Mouse (Mus musculus): ENCODE measurements around the gene Crat. TPM values are rescaled to one million over a fixed set of nuclear protein-coding genes. Genes with fewer than 3 reads are reported as not detected.

Crat gene
- polyA plus RNA-seq, 1 experiment from 2014 or later, result 67.9 TPM

GRCm38 (mm10) chr2:30403870-30404269 lies 11.7 kb downstream of the Crat start:
- Histone ChIP-seq H3K4me1 (replicated peaks) (0 out of 2 replicates have a peak, but pooled peaks cover 5% of the 10 kb centered on the region), H3K9ac (no peak overlapping the region), H3K27me3 (replicated peaks) (no peaks in the 10 kb centered on the region), H3K9me3 (replicated peaks) (no peaks in the 10 kb centered on the region), H3K4me3 (no peak overlapping the region), H3K36me3 (peaks cover 95% of the 10 kb centered on the region), H3K27ac (ENCODE audit: poor library complexity, severe bottlenecking) (no peak overlapping the region), H3K4me2 (no peak overlapping the region)
- no peak for ATAC-seq (ENCODE audit: insufficient number of reproducible peaks, low FRiP score)
- WGBS, result 77% methylated on average over 1 of the region's 1 CpGs

GRCm38 (mm10) chr2:30402843-30403242 lies 12.8 kb downstream of the Crat start:
- Histone ChIP-seq H3K9ac (no peak overlapping the region), H3K27ac (ENCODE audit: poor library complexity, severe bottlenecking) (no peak overlapping the region), H3K36me3 (peaks cover 95% of the 10 kb centered on the region), H3K4me1 (replicated peaks) (0 out of 2 replicates have a peak, but pooled peaks cover 7% of the 10 kb centered on the region), H3K4me2 (no peak overlapping the region), H3K4me3 (no peak overlapping the region), H3K9me3 (replicated peaks) (no peaks in the 10 kb centered on the region), H3K27me3 (replicated peaks) (no peaks in the 10 kb centered on the region)
- ATAC-seq (ENCODE audit: insufficient number of reproducible peaks, low FRiP score), result no peak
- WGBS, result 69% methylated on average over 2 of the region's 2 CpGs

- Histone ChIP-seq H3K4me2 (no peak overlapping the region), H3K27me3 (replicated peaks) (no peaks in the 10 kb centered on the region), H3K4me3 (no peak overlapping the region), H3K9ac (no peak overlapping the region), H3K4me1 (replicated peaks) (0 out of 2 replicates have a peak, but pooled peaks cover 7% of the 10 kb centered on the region), H3K9me3 (replicated peaks) (no peaks in the 10 kb centered on the region), H3K36me3 (peaks cover 95% of the 10 kb centered on the region), H3K27ac (ENCODE audit: poor library complexity, severe bottlenecking) (no peak overlapping the region)
- no peak for ATAC-seq (ENCODE audit: insufficient number of reproducible peaks, low FRiP score)
- 89% methylated on average over 9 of the region's 9 CpGs for WGBS
Measured at GRCm38 (mm10) chr2:30402351-30402826, 13.2 kb downstream of the Crat start.

- peaks cover 95% of the 10 kb centered on the region for H3K36me3 ChIP-seq
- H3K9ac ChIP-seq, result no peak overlapping the region
- no peak for ATAC-seq (ENCODE audit: insufficient number of reproducible peaks, low FRiP score)
- H3K4me3 ChIP-seq, result no peak overlapping the region
- WGBS, result 88% methylated on average over 1 of the region's 1 CpGs
- H3K9me3 ChIP-seq (replicated peaks), result no peaks in the 10 kb centered on the region
- no peak overlapping the region for H3K27ac ChIP-seq (ENCODE audit: poor library complexity, severe bottlenecking)
- no peak overlapping the region for H3K4me2 ChIP-seq
- H3K4me1 ChIP-seq (replicated peaks), result 0 out of 2 replicates have a peak, but pooled peaks cover 7% of the 10 kb centered on the region
- H3K27me3 ChIP-seq (replicated peaks), result no peaks in the 10 kb centered on the region
Measured at GRCm38 (mm10) chr2:30401581-30401980, 14.0 kb downstream of the Crat start.

GRCm38 (mm10) chr2:30399191-30400171 lies 16.1 kb downstream of the Crat start:
- no peak overlapping the region for H3K9ac ChIP-seq
- H3K27me3 ChIP-seq (replicated peaks), result no peaks in the 10 kb centered on the region
- 0 out of 2 replicates have a peak, but pooled peaks cover 7% of the 10 kb centered on the region for H3K4me1 ChIP-seq (replicated peaks)
- H3K36me3 ChIP-seq, result peaks cover 85% of the 10 kb centered on the region
- ATAC-seq (ENCODE audit: insufficient number of reproducible peaks, low FRiP score), result no peak
- no peak overlapping the region for H3K4me3 ChIP-seq
- H3K4me2 ChIP-seq, result no peak overlapping the region
- 66% methylated on average over 20 of the region's 20 CpGs for WGBS
- H3K9me3 ChIP-seq (replicated peaks), result no peaks in the 10 kb centered on the region
- 0 out of 2 replicates have a peak overlapping the region, but pooled peaks have one; percentile 5 for H3K27ac ChIP-seq (ENCODE audit: poor library complexity, severe bottlenecking)

- no peaks in the 10 kb centered on the region for H3K9me3 ChIP-seq (replicated peaks)
- no peaks in the 10 kb centered on the region for H3K27me3 ChIP-seq (replicated peaks)
- H3K4me3 ChIP-seq, result no peak overlapping the region
- 86% methylated on average over 10 of the region's 10 CpGs for WGBS
- no peak overlapping the region for H3K4me2 ChIP-seq
- no peak overlapping the region for H3K9ac ChIP-seq
- no peak for ATAC-seq (ENCODE audit: insufficient number of reproducible peaks, low FRiP score)
- no peak overlapping the region for H3K27ac ChIP-seq (ENCODE audit: poor library complexity, severe bottlenecking)
- peaks cover 21% of the 10 kb centered on the region for H3K4me1 ChIP-seq (replicated peaks)
- H3K36me3 ChIP-seq, result peaks cover 75% of the 10 kb centered on the region
Measured at GRCm38 (mm10) chr2:30397986-30398512, 17.6 kb downstream of the Crat start.

GRCm38 (mm10) chr2:30396246-30396645 lies 19.4 kb downstream of the Crat start:
- H3K27me3 ChIP-seq (replicated peaks), result no peaks in the 10 kb centered on the region
- no peaks in the 10 kb centered on the region for H3K9me3 ChIP-seq (replicated peaks)
- H3K4me3 ChIP-seq, result no peak overlapping the region
- WGBS, result 84% methylated on average over 7 of the region's 7 CpGs
- H3K4me1 ChIP-seq (replicated peaks), result peaks cover 23% of the 10 kb centered on the region
- no peak overlapping the region for H3K27ac ChIP-seq (ENCODE audit: poor library complexity, severe bottlenecking)
- H3K36me3 ChIP-seq, result peaks cover 58% of the 10 kb centered on the region
- no peak for ATAC-seq (ENCODE audit: insufficient number of reproducible peaks, low FRiP score)
- no peak overlapping the region for H3K9ac ChIP-seq
- no peak overlapping the region for H3K4me2 ChIP-seq

- ATAC-seq (ENCODE audit: insufficient number of reproducible peaks, low FRiP score), result no peak
- 92% methylated on average over 7 of the region's 7 CpGs for WGBS
- Histone ChIP-seq H3K9me3 (replicated peaks) (no peaks in the 10 kb centered on the region), H3K4me2 (no peak overlapping the region), H3K27ac (ENCODE audit: poor library complexity, severe bottlenecking) (no peak overlapping the region), H3K4me3 (no peak overlapping the region), H3K36me3 (peaks cover 54% of the 10 kb centered on the region), H3K4me1 (replicated peaks) (peaks cover 23% of the 10 kb centered on the region), H3K27me3 (replicated peaks) (no peaks in the 10 kb centered on the region), H3K9ac (no peak overlapping the region)
Measured at GRCm38 (mm10) chr2:30395757-30396156, 19.9 kb downstream of the Crat start.

- Histone ChIP-seq H3K4me2 (peak overlapping the region; percentile 86), H3K27me3 (replicated peaks) (no peaks in the 10 kb centered on the region), H3K4me3 (peak overlapping the region; percentile 85), H3K9me3 (replicated peaks) (no peaks in the 10 kb centered on the region), H3K9ac (peak overlapping the region; percentile 80), H3K36me3 (peaks cover 31% of the 10 kb centered on the region), H3K27ac (ENCODE audit: poor library complexity, severe bottlenecking) (peak overlapping the region; percentile 82), H3K4me1 (replicated peaks) (peaks cover 16% of the 10 kb centered on the region)
- WGBS, result 52% methylated on average over 1 of the region's 1 CpGs
- no peak for ATAC-seq (ENCODE audit: insufficient number of reproducible peaks, low FRiP score)
Measured at GRCm38 (mm10) chr2:30393370-30393656, 22.3 kb downstream of the Crat start.

GRCm38 (mm10) chr2:30392577-30393369 lies 22.8 kb downstream of the Crat start:
- peak; percentile 81 for ATAC-seq (ENCODE audit: insufficient number of reproducible peaks, low FRiP score)
- peaks cover 26% of the 10 kb centered on the region for H3K36me3 ChIP-seq
- H3K9me3 ChIP-seq (replicated peaks), result no peaks in the 10 kb centered on the region
- H3K27me3 ChIP-seq (replicated peaks), result no peaks in the 10 kb centered on the region
- H3K9ac ChIP-seq, result peak overlapping the region; percentile 80
- WGBS, result 0% methylated on average over 54 of the region's 54 CpGs
- peaks cover 16% of the 10 kb centered on the region for H3K4me1 ChIP-seq (replicated peaks)
- peak overlapping the region; percentile 82 for H3K27ac ChIP-seq (ENCODE audit: poor library complexity, severe bottlenecking)
- peak overlapping the region; percentile 86 for H3K4me2 ChIP-seq
- peak overlapping the region; percentile 85 for H3K4me3 ChIP-seq

All from heart, embryonic 12.5 days (tissue).